Mouse (Mus musculus) v-Abl transformed pro-B cells (cell line): ENCODE data around the gene Rhox9.
"Not testable (repeated sequence)": the region's sequence is repeated elsewhere in the genome, so short reads cannot be mapped to it uniquely, and the experiment has no call there.

Experiments used
- in situ Hi-C, 2 experiments: fragments of 400-800 bp; cut with MboI; formaldehyde crosslinking; loops; one replicate each; pipeline ENCODE4 v1.15.1; 2025; ENCODE audit not compliant: unreplicated experiment in 2 of 2

Rhox9 gene

GRCm38 (mm10) chrX:37901670-37902069 is at the start of gene Rhox9:
Rhox9 (minus strand) TSS chrX:37901770.
- in situ Hi-C loops = not testable (repeated sequence)

GRCm38 (mm10) chrX:37916311-37916710 is 14.7 kb upstream of the Rhox9 start:
- in situ Hi-C loops = no loop called here

GRCm38 (mm10) chrX:37908581-37908980 is 7.0 kb upstream of the Rhox9 start:
- in situ Hi-C loops = no loop called here

- in situ Hi-C loops = no loop called here
These were observed 2.2 kb upstream of the Rhox9 start for GRCm38 (mm10) chrX:37903727-37904126.

GRCm38 (mm10) chrX:37897132-37897531 is 4.4 kb downstream of the Rhox9 start, which contains the start of gene Rhox7b:
Rhox7b (minus strand) TSS chrX:37897232.
- in situ Hi-C loops = not testable (repeated sequence)

- in situ Hi-C loops = no loop called here
These were observed 22.7 kb downstream of the Rhox9 start, which contains the start of gene Rhox8 for GRCm38 (mm10) chrX:37878844-37879243. Rhox8 (minus strand) TSS chrX:37878944.

- in situ Hi-C loops = no loop called here
These were observed 29.9 kb downstream of the Rhox9 start for GRCm38 (mm10) chrX:37871641-37872040.
